Comparison of ENCODE assay signal across 22 mouse cellular contexts in genomic region chr9:65833230-65833629, GRCm38 (mm10). TPM values are rescaled to one million over a fixed set of nuclear protein-coding genes. Genes with fewer than 3 reads are reported as not detected.
DNase-seq lines count a peak whose midpoint lies in the region; ATAC-seq lines count a peak whose summit lies in the region.
"Had no signal": no experiment of that assay in that cellular context is flagged by ENCODE, and none has a peak within 500 bp of the region (broad histone marks: within the 10 kb centered on the region; RNA-seq: fewer than 3 reads in every experiment).

No protein-coding gene starts in this region.

- no peak for ATAC-seq in midbrain, embryonic 15.5 days (replicated peaks)
- ATAC-seq in forebrain, embryonic 12.5 days (ENCODE audit: low FRiP score), result no peak; the same call in 1 of the 2 replicates
- ATAC-seq in liver, embryonic 11.5 days (replicated peaks; ENCODE audit: low FRiP score), result no peak
- ATAC-seq: intestine, embryonic 15.5 days had no signal

- no peak for DNase-seq in midbrain, embryonic 10.5 days (ENCODE audit: low spot score)
- DNase-seq in embryo, embryonic 10 days (ENCODE audit: low spot score), result peak; percentile 49
- DNase-seq in retina, embryonic 14.5 days (ENCODE audit: low spot score), result peak; percentile 72
- DNase-seq in liver, embryonic 11.5 days (ENCODE audit: low spot score), result no peak
- no peak for DNase-seq in heart, adult 18-20 months
- DNase-seq: B cell, adult 2 months; cerebellum, adult 2 months; gastrocnemius, postnatal 25 days; heart, postnatal 10 days; lung, embryonic 14.5 days; lung, postnatal 36 days; right cerebral cortex, postnatal 14 days; thymus, adult 18-20 months had no signal

- H3K4me3 ChIP-seq in midbrain, embryonic 10.5 days, result no peak overlapping the region
- H3K4me3 ChIP-seq in midbrain, embryonic 15.5 days, result no peak overlapping the region
- no peak overlapping the region for H3K4me3 ChIP-seq in forebrain, embryonic 12.5 days (replicated peaks)
- no peak overlapping the region for H3K4me3 ChIP-seq in liver, embryonic 11.5 days (ENCODE audit: low read depth, low read length)
- H3K4me3 ChIP-seq: embryonic facial prominence, embryonic 13.5 days; hindbrain, embryonic 15.5 days; intestine, embryonic 15.5 days; limb, embryonic 10.5 days; neural tube, embryonic 13.5 days; stomach, embryonic 15.5 days had no signal

- peaks cover 17% of the 10 kb centered on the region for H3K36me3 ChIP-seq in midbrain, embryonic 10.5 days
- no peaks in the 10 kb centered on the region for H3K36me3 ChIP-seq in midbrain, embryonic 15.5 days (replicated peaks)
- peaks cover under 1% of the 10 kb centered on the region; the same call in 1 of the 2 replicates for H3K36me3 ChIP-seq in forebrain, embryonic 12.5 days (replicated peaks)
- no peaks in the 10 kb centered on the region; the same call in 1 of the 2 replicates for H3K36me3 ChIP-seq in liver, embryonic 11.5 days (ENCODE audit: control insufficient read depth, insufficient read depth, low read length)
- H3K36me3 ChIP-seq: intestine, embryonic 15.5 days had no signal

- WGBS in midbrain, embryonic 10.5 days, result 25% methylated on average over 2 of the region's 2 CpGs
- WGBS in midbrain, embryonic 15.5 days, result 17% methylated on average over 2 of the region's 2 CpGs
- 13% methylated on average over 2 of the region's 2 CpGs for WGBS in forebrain, embryonic 12.5 days
- WGBS in liver, embryonic 11.5 days, result 86% methylated on average over 2 of the region's 2 CpGs

- no peaks in the 10 kb centered on the region for H3K9me3 ChIP-seq in midbrain, embryonic 10.5 days (replicated peaks)
- H3K9me3 ChIP-seq in midbrain, embryonic 15.5 days, result no peaks in the 10 kb centered on the region
- no peaks in the 10 kb centered on the region for H3K9me3 ChIP-seq in forebrain, embryonic 12.5 days
- H3K9me3 ChIP-seq in liver, embryonic 11.5 days (ENCODE audit: control insufficient read depth, low read length), result no peaks in the 10 kb centered on the region
- H3K9me3 ChIP-seq: embryonic facial prominence, embryonic 13.5 days; hindbrain, embryonic 15.5 days; intestine, embryonic 15.5 days; limb, embryonic 10.5 days; neural tube, embryonic 13.5 days; stomach, embryonic 15.5 days had no signal

- peaks cover 57% of the 10 kb centered on the region for H3K4me1 ChIP-seq in midbrain, embryonic 10.5 days
- H3K4me1 ChIP-seq in midbrain, embryonic 15.5 days, result peaks cover 7% of the 10 kb centered on the region
- peaks cover 51% of the 10 kb centered on the region for H3K4me1 ChIP-seq in forebrain, embryonic 12.5 days
- H3K4me1 ChIP-seq in liver, embryonic 11.5 days (replicated peaks; ENCODE audit: control insufficient read depth, insufficient read depth, low read length), result peaks cover 15% of the 10 kb centered on the region

- no peak overlapping the region for H3K9ac ChIP-seq in midbrain, embryonic 15.5 days
- H3K9ac ChIP-seq in forebrain, embryonic 12.5 days, result no peak overlapping the region
- no peak overlapping the region for H3K9ac ChIP-seq in liver, embryonic 11.5 days (ENCODE audit: low read depth, low read length)
- H3K9ac ChIP-seq: embryonic facial prominence, embryonic 13.5 days; hindbrain, embryonic 15.5 days; intestine, embryonic 15.5 days; lung, embryonic 14.5 days; neural tube, embryonic 13.5 days; stomach, embryonic 15.5 days had no signal

- 0 out of 2 replicates have a peak, but pooled peaks cover 6% of the 10 kb centered on the region for H3K27me3 ChIP-seq in midbrain, embryonic 10.5 days (ENCODE audit: low read depth, poor library complexity, severe bottlenecking)
- no peaks in the 10 kb centered on the region for H3K27me3 ChIP-seq in midbrain, embryonic 15.5 days (replicated peaks)
- H3K27me3 ChIP-seq in forebrain, embryonic 12.5 days, result no peaks in the 10 kb centered on the region
- H3K27me3 ChIP-seq in liver, embryonic 11.5 days (replicated peaks; ENCODE audit: control insufficient read depth, insufficient read depth, low read length), result no peaks in the 10 kb centered on the region
- H3K27me3 ChIP-seq: embryonic facial prominence, embryonic 13.5 days; hindbrain, embryonic 15.5 days; intestine, embryonic 15.5 days; neural tube, embryonic 13.5 days; stomach, embryonic 15.5 days had no signal

- no peak overlapping the region for H3K4me2 ChIP-seq in midbrain, embryonic 15.5 days
- H3K4me2 ChIP-seq in forebrain, embryonic 12.5 days, result 0 out of 2 replicates have a peak overlapping the region, but pooled peaks have one; percentile 1
- no peak overlapping the region for H3K4me2 ChIP-seq in liver, embryonic 11.5 days
- H3K4me2 ChIP-seq: embryonic facial prominence, embryonic 13.5 days; heart, embryonic 11.5 days; hindbrain, embryonic 15.5 days; intestine, embryonic 15.5 days; lung, embryonic 14.5 days; neural tube, embryonic 13.5 days; stomach, embryonic 15.5 days had no signal

- H3K27ac ChIP-seq in midbrain, embryonic 10.5 days (replicated peaks), result peak overlapping the region; percentile 77
- no peak overlapping the region for H3K27ac ChIP-seq in midbrain, embryonic 15.5 days
- no peak overlapping the region for H3K27ac ChIP-seq in forebrain, embryonic 12.5 days
- H3K27ac ChIP-seq in liver, embryonic 11.5 days (ENCODE audit: low read depth, low read length), result no peak overlapping the region
- H3K27ac ChIP-seq: embryonic facial prominence, embryonic 13.5 days; intestine, embryonic 15.5 days; limb, embryonic 10.5 days; stomach, embryonic 15.5 days had no signal

RNA-seq across cellular contexts. Expression of gene Zfp609, which starts 5.9 kb away (rescaled TPM):
- 6.4 and 7.3 TPM in 2 replicates for polyA plus RNA-seq in midbrain, embryonic 10.5 days (2016; fragmentation: Nextera tagmentation; extraction: Ambion mirVana)
- polyA plus RNA-seq in midbrain, embryonic 15.5 days (2015; fragmentation: Nextera tagmentation; extraction: Ambion mirVana), result 8.7 and 9.1 TPM in 2 replicates
- 11.1 and 13.1 TPM in 2 replicates for polyA plus RNA-seq in forebrain, embryonic 12.5 days (2016; fragmentation: Nextera tagmentation; extraction: Ambion mirVana)
- 5.5 and 5.8 TPM in 2 replicates for polyA plus RNA-seq in liver, embryonic 11.5 days (2014; fragmentation: Nextera tagmentation; extraction: Ambion mirVana)
- total RNA-seq in heart, adult 18-20 months (2021), result 10 to 100 TPM; 19.2 to 22.4 TPM

RNA-seq across cellular contexts. Expression of gene Pclaf, which starts 56.8 kb away (rescaled TPM):
- polyA plus RNA-seq in midbrain, embryonic 10.5 days (2016; fragmentation: Nextera tagmentation; extraction: Ambion mirVana), result 258 and 306 TPM in 2 replicates
- polyA plus RNA-seq in midbrain, embryonic 15.5 days (2015; fragmentation: Nextera tagmentation; extraction: Ambion mirVana), result 19.4 and 22.1 TPM in 2 replicates
- polyA plus RNA-seq in forebrain, embryonic 12.5 days (2016; fragmentation: Nextera tagmentation; extraction: Ambion mirVana), result 224 and 226 TPM in 2 replicates
- 181 and 192 TPM in 2 replicates for polyA plus RNA-seq in liver, embryonic 11.5 days (2014; fragmentation: Nextera tagmentation; extraction: Ambion mirVana)
- under 1 TPM; 0.47 to 0.57 TPM for total RNA-seq in heart, adult 18-20 months (2021)

Comparison
In these comparisons a context has a peak if more than half of its experiments do, and no peak if none do; other contexts are left out.
1. DNase-seq: peak in embryo, embryonic 10 days (single experiment) and retina, embryonic 14.5 days (single experiment); none in midbrain, embryonic 10.5 days (single experiment), liver, embryonic 11.5 days (single experiment) and heart, adult 18-20 months (0 of 2).